Mouse (Mus musculus): ENCODE measurements around the gene Olfr103. TPM values are rescaled to one million over a fixed set of nuclear protein-coding genes. Genes with fewer than 3 reads are reported as not detected.

The Olfr103 gene
- 0.18 TPM in 1 of 2 replicates, not detected in the other for polyA plus RNA-seq (2014; fragmentation: Nextera tagmentation; extraction: Ambion mirVana)

- no peaks in the 10 kb centered on the region for H3K4me1 ChIP-seq (ENCODE audit: control insufficient read depth, insufficient read depth, low read length)
- no peak within 1 kb of the TSS for H3K27ac ChIP-seq (replicated peaks; ENCODE audit: low read depth, low read length)
- H3K9ac ChIP-seq (ENCODE audit: low read depth, low read length) = no peak within 1 kb of the TSS
- H3K4me3 ChIP-seq (ENCODE audit: low read depth, low read length) = no peak within 1 kb of the TSS
- no peaks in the 10 kb centered on the region for H3K9me3 ChIP-seq (ENCODE audit: control insufficient read depth, low read length)
- ATAC-seq (ENCODE audit: low read depth) = no peak
- H3K27me3 ChIP-seq (replicated peaks; ENCODE audit: control insufficient read depth, insufficient read depth, low read length) = no peaks in the 10 kb centered on the region
- DNase-seq (ENCODE audit: low spot score) = no peak
- no peaks in the 10 kb centered on the region for H3K36me3 ChIP-seq (ENCODE audit: control insufficient read depth, insufficient read depth, low read length)
- WGBS = 80% methylated on average over 2 of the region's 2 CpGs
- H3K4me2 ChIP-seq (ENCODE audit: low read depth, low read length) = no peak within 1 kb of the TSS
These were observed at the start of gene Olfr103 for GRCm38 (mm10) chr17:37339598-37339997. Olfr103 (minus strand) TSS chr17:37339698.

- no peaks in the 10 kb centered on the region for H3K27me3 ChIP-seq (replicated peaks; ENCODE audit: control insufficient read depth, insufficient read depth, low read length)
- H3K36me3 ChIP-seq (ENCODE audit: control insufficient read depth, insufficient read depth, low read length) = no peaks in the 10 kb centered on the region
- DNase-seq (ENCODE audit: low spot score) (no peak), ATAC-seq (ENCODE audit: low read depth) (no peak)
- no peaks in the 10 kb centered on the region for H3K4me1 ChIP-seq (ENCODE audit: control insufficient read depth, insufficient read depth, low read length)
- no peak within 1 kb of the TSS for H3K4me2 ChIP-seq (ENCODE audit: low read depth, low read length)
- H3K9me3 ChIP-seq (ENCODE audit: control insufficient read depth, low read length) = no peaks in the 10 kb centered on the region
- H3K9ac ChIP-seq (ENCODE audit: low read depth, low read length) = no peak within 1 kb of the TSS
- no peak within 1 kb of the TSS for H3K27ac ChIP-seq (replicated peaks; ENCODE audit: low read depth, low read length)
- H3K4me3 ChIP-seq (ENCODE audit: low read depth, low read length) = no peak within 1 kb of the TSS
These were observed 39.2 kb upstream of the Olfr103 start, which contains the start of gene Olfr105-ps for GRCm38 (mm10) chr17:37378733-37379132. Olfr105-ps (plus strand) TSS chr17:37379033.

GRCm38 (mm10) chr17:37359282-37359681, 19.8 kb upstream of the Olfr103 start, which contains the start of gene Olfr104-ps:
Olfr104-ps (plus strand) TSS chr17:37359582.
- Histone ChIP-seq H3K4me1 (ENCODE audit: control insufficient read depth, insufficient read depth, low read length) (no peaks in the 10 kb centered on the region), H3K9me3 (ENCODE audit: control insufficient read depth, low read length) (0 out of 2 replicates have a peak, but pooled peaks cover 6% of the 10 kb centered on the region), H3K27ac (replicated peaks; ENCODE audit: low read depth, low read length) (no peak within 1 kb of the TSS), H3K9ac (ENCODE audit: low read depth, low read length) (no peak within 1 kb of the TSS), H3K27me3 (replicated peaks; ENCODE audit: control insufficient read depth, insufficient read depth, low read length) (no peaks in the 10 kb centered on the region), H3K36me3 (ENCODE audit: control insufficient read depth, insufficient read depth, low read length) (no peaks in the 10 kb centered on the region), H3K4me3 (ENCODE audit: low read depth, low read length) (no peak within 1 kb of the TSS), H3K4me2 (ENCODE audit: low read depth, low read length) (no peak within 1 kb of the TSS)
- ATAC-seq (ENCODE audit: low read depth) (no peak), DNase-seq (ENCODE audit: low spot score) (no peak)

- no peak for DNase-seq (ENCODE audit: low spot score)
- Histone ChIP-seq H3K27ac (replicated peaks; ENCODE audit: low read depth, low read length) (no peak within 1 kb of the TSS), H3K4me1 (ENCODE audit: control insufficient read depth, insufficient read depth, low read length) (no peaks in the 10 kb centered on the region), H3K4me3 (ENCODE audit: low read depth, low read length) (no peak within 1 kb of the TSS), H3K4me2 (ENCODE audit: low read depth, low read length) (no peak within 1 kb of the TSS), H3K36me3 (ENCODE audit: control insufficient read depth, insufficient read depth, low read length) (no peaks in the 10 kb centered on the region), H3K9me3 (ENCODE audit: control insufficient read depth, low read length) (no peaks in the 10 kb centered on the region), H3K9ac (ENCODE audit: low read depth, low read length) (no peak within 1 kb of the TSS), H3K27me3 (replicated peaks; ENCODE audit: control insufficient read depth, insufficient read depth, low read length) (no peaks in the 10 kb centered on the region)
- ATAC-seq (ENCODE audit: low read depth) = no peak
These were observed 22.5 kb downstream of the Olfr103 start, which contains the start of gene Olfr102 for GRCm38 (mm10) chr17:37316954-37317353. Olfr102 (minus strand) TSS chr17:37317054.

DNA sequence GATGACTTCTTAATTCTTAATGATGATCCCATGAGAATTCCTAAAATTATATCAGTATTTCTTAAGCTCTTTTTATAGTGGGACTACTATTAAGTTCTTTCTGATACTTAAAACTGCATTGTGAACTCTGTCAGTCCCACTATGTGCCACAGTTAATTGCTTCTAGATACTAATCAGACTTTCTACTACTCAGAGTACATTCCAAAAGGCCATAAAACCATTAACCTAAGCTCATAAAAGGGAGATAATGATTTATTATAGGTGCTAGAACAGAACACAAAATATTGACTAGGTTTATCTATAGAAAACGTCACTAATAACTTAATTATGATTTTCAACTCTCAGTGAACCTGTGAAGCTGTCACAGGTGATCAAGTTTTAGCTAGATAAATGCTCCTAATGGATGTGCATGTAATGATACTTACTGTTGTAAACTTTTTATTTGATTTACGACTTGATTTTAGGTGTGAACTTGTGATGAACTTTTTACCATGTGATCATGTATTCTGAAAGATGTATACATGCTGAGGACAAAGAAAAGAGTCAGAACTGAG, 29.3 kb downstream of the Olfr103 start:
- no peaks in the 10 kb centered on the region for H3K36me3 ChIP-seq (ENCODE audit: control insufficient read depth, insufficient read depth, low read length)
- no peak overlapping the region for H3K4me3 ChIP-seq (ENCODE audit: low read depth, low read length)
- no peak for ATAC-seq (ENCODE audit: low read depth)
- no peaks in the 10 kb centered on the region for H3K4me1 ChIP-seq (ENCODE audit: control insufficient read depth, insufficient read depth, low read length)
- H3K9ac ChIP-seq (ENCODE audit: low read depth, low read length) = no peak overlapping the region
- no peak overlapping the region for H3K27ac ChIP-seq (replicated peaks; ENCODE audit: low read depth, low read length)
- H3K27me3 ChIP-seq (replicated peaks; ENCODE audit: control insufficient read depth, insufficient read depth, low read length) = no peaks in the 10 kb centered on the region
- DNase-seq (ENCODE audit: low spot score) = no peak
- H3K9me3 ChIP-seq (ENCODE audit: control insufficient read depth, low read length) = no peaks in the 10 kb centered on the region
- no peak overlapping the region for H3K4me2 ChIP-seq (ENCODE audit: low read depth, low read length)
- WGBS = 41% methylated on average over 2 of the region's 2 CpGs

DNA sequence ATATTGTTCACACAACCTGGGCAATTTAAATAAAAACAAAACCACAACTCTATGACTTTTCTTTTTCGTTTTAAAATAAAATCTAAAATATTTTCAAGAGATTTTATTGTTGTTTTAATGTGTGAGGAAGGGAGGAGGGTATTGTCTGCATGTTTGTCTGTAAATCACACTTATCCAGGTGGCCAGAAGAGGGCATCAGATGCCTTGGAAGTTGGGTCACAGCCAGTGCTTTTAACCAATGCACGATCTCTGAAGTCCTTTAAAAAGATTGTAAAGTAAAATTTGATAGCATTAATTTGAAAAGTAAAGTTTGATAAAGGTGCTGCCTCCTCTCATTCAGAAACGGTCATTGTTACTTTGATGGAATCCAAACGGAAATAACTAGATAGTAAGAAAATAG, 31.0 kb downstream of the Olfr103 start:
- DNase-seq (ENCODE audit: low spot score) (no peak), ATAC-seq (ENCODE audit: low read depth) (no peak)
- 39% methylated on average over 4 of the region's 4 CpGs for WGBS
- no peaks in the 10 kb centered on the region for H3K4me1 ChIP-seq (ENCODE audit: control insufficient read depth, insufficient read depth, low read length)
- no peaks in the 10 kb centered on the region for H3K9me3 ChIP-seq (ENCODE audit: control insufficient read depth, low read length)
- H3K4me2 ChIP-seq (ENCODE audit: low read depth, low read length) = no peak overlapping the region
- no peaks in the 10 kb centered on the region for H3K36me3 ChIP-seq (ENCODE audit: control insufficient read depth, insufficient read depth, low read length)
- no peak overlapping the region for H3K27ac ChIP-seq (replicated peaks; ENCODE audit: low read depth, low read length)
- H3K9ac ChIP-seq (ENCODE audit: low read depth, low read length) = no peak overlapping the region
- no peaks in the 10 kb centered on the region for H3K27me3 ChIP-seq (replicated peaks; ENCODE audit: control insufficient read depth, insufficient read depth, low read length)
- H3K4me3 ChIP-seq (ENCODE audit: low read depth, low read length) = no peak overlapping the region

DNA sequence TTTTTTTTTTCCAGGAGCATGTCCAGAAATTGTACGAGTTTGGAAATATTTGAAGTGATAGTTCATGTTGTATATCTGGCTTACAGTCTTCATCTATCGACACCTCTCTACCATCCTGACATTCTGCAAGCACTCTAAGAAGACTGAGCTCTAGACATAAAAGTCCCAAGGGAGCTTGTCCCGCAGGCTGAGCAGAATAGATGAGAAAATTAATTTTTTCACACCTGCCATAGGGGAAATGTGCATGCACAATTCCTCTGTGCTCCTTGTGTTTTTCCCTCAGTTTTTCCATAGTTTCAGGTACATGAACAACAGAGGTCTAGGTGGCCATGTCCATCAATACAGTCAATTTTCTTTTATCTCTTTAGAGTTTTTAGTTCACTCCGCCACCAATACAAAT, 35.3 kb downstream of the Olfr103 start, which contains the start of gene Olfr101:
Olfr101 (minus strand) TSS at position 101 of the 400 bp plus-strand sequence.
- 81% methylated on average over 4 of the region's 4 CpGs for WGBS
- ATAC-seq (ENCODE audit: low read depth) (no peak), DNase-seq (ENCODE audit: low spot score) (no peak)
- H3K4me2 ChIP-seq (ENCODE audit: low read depth, low read length) = no peak within 1 kb of the TSS
- no peak within 1 kb of the TSS for H3K4me3 ChIP-seq (ENCODE audit: low read depth, low read length)
- no peaks in the 10 kb centered on the region for H3K4me1 ChIP-seq (ENCODE audit: control insufficient read depth, insufficient read depth, low read length)
- H3K27me3 ChIP-seq (replicated peaks; ENCODE audit: control insufficient read depth, insufficient read depth, low read length) = no peaks in the 10 kb centered on the region
- no peaks in the 10 kb centered on the region for H3K9me3 ChIP-seq (ENCODE audit: control insufficient read depth, low read length)
- H3K36me3 ChIP-seq (ENCODE audit: control insufficient read depth, insufficient read depth, low read length) = no peaks in the 10 kb centered on the region
- no peak within 1 kb of the TSS for H3K9ac ChIP-seq (ENCODE audit: low read depth, low read length)
- no peak within 1 kb of the TSS for H3K27ac ChIP-seq (replicated peaks; ENCODE audit: low read depth, low read length)

Other genes starting within 250 kb of the Olfr103 start
- gene Olfr91, start 241.4 kb downstream of the Olfr103 start, polyA plus RNA-seq (2014; fragmentation: Nextera tagmentation; extraction: Ambion mirVana) = 0.04 TPM in 1 of 2 replicates, not detected in the other
- not detected in 2 replicates for gene Olfr92, start 219.6 kb downstream of the Olfr103 start, polyA plus RNA-seq (2014; fragmentation: Nextera tagmentation; extraction: Ambion mirVana)
- gene Olfr93, start 178.2 kb downstream of the Olfr103 start, polyA plus RNA-seq (2014; fragmentation: Nextera tagmentation; extraction: Ambion mirVana) = not detected in 2 replicates
- 0.22 TPM in 1 of 2 replicates, not detected in the other for gene Ubd, start 145.8 kb downstream of the Olfr103 start, polyA plus RNA-seq (2014; fragmentation: Nextera tagmentation; extraction: Ambion mirVana)
- 0.10 and 0.21 TPM in 2 replicates for gene Olfr94, start 138.7 kb downstream of the Olfr103 start, polyA plus RNA-seq (2014; fragmentation: Nextera tagmentation; extraction: Ambion mirVana)
- gene Olfr95, start 126.6 kb downstream of the Olfr103 start, polyA plus RNA-seq (2014; fragmentation: Nextera tagmentation; extraction: Ambion mirVana) = not detected in 2 replicates
- 0.29 TPM in 1 of 2 replicates, not detected in the other for gene Olfr96, start 119.6 kb downstream of the Olfr103 start, polyA plus RNA-seq (2014; fragmentation: Nextera tagmentation; extraction: Ambion mirVana)
- not detected in 2 replicates for gene Olfr97, start 102.4 kb downstream of the Olfr103 start, polyA plus RNA-seq (2014; fragmentation: Nextera tagmentation; extraction: Ambion mirVana)
- gene Olfr98, start 75.9 kb downstream of the Olfr103 start, polyA plus RNA-seq (2014; fragmentation: Nextera tagmentation; extraction: Ambion mirVana) = not detected in 2 replicates
- 1.5 and 2.1 TPM in 2 replicates for gene H2-M3, start 69.5 kb downstream of the Olfr103 start, polyA plus RNA-seq (2014; fragmentation: Nextera tagmentation; extraction: Ambion mirVana)
- 0.25 TPM in 1 of 2 replicates, not detected in the other for gene Olfr99, start 56.2 kb downstream of the Olfr103 start, polyA plus RNA-seq (2014; fragmentation: Nextera tagmentation; extraction: Ambion mirVana)
- not detected in 2 replicates for gene Olfr101, start 35.4 kb downstream of the Olfr103 start, polyA plus RNA-seq (2014; fragmentation: Nextera tagmentation; extraction: Ambion mirVana)
- not detected in 2 replicates for gene Olfr102, start 22.6 kb downstream of the Olfr103 start, polyA plus RNA-seq (2014; fragmentation: Nextera tagmentation; extraction: Ambion mirVana)
- gene Olfr104-ps, start 19.9 kb upstream of the Olfr103 start, polyA plus RNA-seq (2014; fragmentation: Nextera tagmentation; extraction: Ambion mirVana) = 0.08 TPM in 1 of 2 replicates, not detected in the other
- not detected in 2 replicates for gene Olfr105-ps, start 39.3 kb upstream of the Olfr103 start, polyA plus RNA-seq (2014; fragmentation: Nextera tagmentation; extraction: Ambion mirVana)
- not detected in 2 replicates for gene Olfr106-ps, start 50.7 kb upstream of the Olfr103 start, polyA plus RNA-seq (2014; fragmentation: Nextera tagmentation; extraction: Ambion mirVana)
- gene Olfr107, start 59.5 kb upstream of the Olfr103 start, polyA plus RNA-seq (2014; fragmentation: Nextera tagmentation; extraction: Ambion mirVana) = not detected in 2 replicates
- gene Olfr108, start 105.8 kb upstream of the Olfr103 start, polyA plus RNA-seq (2014; fragmentation: Nextera tagmentation; extraction: Ambion mirVana) = not detected in 2 replicates
- gene Olfr109, start 119.2 kb upstream of the Olfr103 start, polyA plus RNA-seq (2014; fragmentation: Nextera tagmentation; extraction: Ambion mirVana) = not detected in 2 replicates
- not detected in 2 replicates for gene H2-M2, start 143.9 kb upstream of the Olfr103 start, polyA plus RNA-seq (2014; fragmentation: Nextera tagmentation; extraction: Ambion mirVana)
- gene Olfr110, start 152.8 kb upstream of the Olfr103 start, polyA plus RNA-seq (2014; fragmentation: Nextera tagmentation; extraction: Ambion mirVana) = 0.12 TPM in 1 of 2 replicates, not detected in the other
- not detected in 2 replicates for gene Olfr111, start 168.3 kb upstream of the Olfr103 start, polyA plus RNA-seq (2014; fragmentation: Nextera tagmentation; extraction: Ambion mirVana)
- gene Olfr112, start 229.8 kb upstream of the Olfr103 start, polyA plus RNA-seq (2014; fragmentation: Nextera tagmentation; extraction: Ambion mirVana) = not detected in 2 replicates
- gene Olfr113, start 238.0 kb upstream of the Olfr103 start, polyA plus RNA-seq (2014; fragmentation: Nextera tagmentation; extraction: Ambion mirVana) = not detected in 2 replicates

All from embryonic facial prominence, embryonic 14.5 days (tissue).